Mouse (Mus musculus) heart, adult 9 months (tissue): Measurements from ENCODE around the gene Fam163b.

Experiments used
- DNase-seq, 2 experiments: peaks; one replicate each; pipeline ENCODE4 v3.0.0; 2022; ENCODE audit warnings: low spot score in 2 of 2

Gene Fam163b

DNA sequence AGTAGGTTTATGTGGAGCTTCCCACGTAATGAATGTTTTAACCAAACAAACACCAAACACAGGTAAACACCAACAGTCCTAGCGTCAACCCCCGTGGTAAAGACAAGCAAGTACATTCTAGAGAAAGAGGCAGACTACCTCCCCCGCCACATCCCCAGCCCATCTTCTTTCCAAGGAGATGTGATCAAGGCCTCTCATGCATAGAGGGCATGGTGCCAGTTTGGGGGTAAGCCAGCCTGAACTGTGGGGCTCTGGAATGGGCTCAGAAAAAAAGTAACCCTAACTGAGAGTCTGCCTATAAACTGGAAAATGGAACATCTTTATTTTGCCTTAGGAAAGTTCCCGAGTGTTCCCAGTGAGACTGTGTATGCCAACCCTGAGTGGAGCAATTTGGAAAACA is 6.4 kb downstream of the Fam163b start:
- DNase-seq = no peak

DNA sequence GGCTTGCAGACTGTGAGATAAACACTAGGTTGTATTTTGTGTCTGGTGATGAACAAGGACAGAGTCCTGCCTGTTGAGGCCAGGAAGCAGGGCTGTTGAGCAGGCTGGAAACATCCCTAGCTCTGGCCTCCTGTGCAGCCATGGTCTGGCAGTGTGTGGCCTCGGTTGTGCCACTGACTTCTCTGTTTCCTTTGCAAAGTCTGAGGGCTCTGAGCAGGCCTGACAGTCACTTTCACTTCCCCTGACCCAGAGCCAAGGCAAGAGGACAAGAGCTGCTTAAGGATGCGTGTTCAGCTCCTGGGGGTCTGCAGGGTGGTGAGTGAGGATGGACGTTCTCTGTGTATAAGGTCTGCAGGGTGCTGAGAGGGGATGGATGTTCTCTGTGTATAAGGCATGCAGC is 13.3 kb downstream of the Fam163b start:
- no peak for DNase-seq

DNA sequence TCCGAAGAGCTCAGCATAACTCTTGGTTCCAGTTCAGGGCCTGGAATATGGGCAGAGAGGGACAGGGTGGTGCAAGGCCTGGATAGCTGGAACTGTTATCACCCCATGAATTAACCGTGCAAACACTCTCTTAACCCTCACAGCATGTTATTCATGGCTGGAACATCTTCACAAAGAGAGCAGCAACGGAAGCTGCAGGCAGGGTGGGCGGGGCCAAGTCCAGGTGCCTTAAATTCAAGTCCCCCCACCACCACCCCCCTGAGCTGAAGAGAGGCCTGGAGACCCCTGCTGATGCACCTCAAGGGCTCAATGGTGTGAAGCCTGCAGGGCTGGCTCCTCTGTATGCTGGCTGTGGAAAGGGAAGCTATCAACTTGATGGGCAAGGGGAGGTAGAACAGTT is 15.8 kb downstream of the Fam163b start:
- DNase-seq = no peak

DNA sequence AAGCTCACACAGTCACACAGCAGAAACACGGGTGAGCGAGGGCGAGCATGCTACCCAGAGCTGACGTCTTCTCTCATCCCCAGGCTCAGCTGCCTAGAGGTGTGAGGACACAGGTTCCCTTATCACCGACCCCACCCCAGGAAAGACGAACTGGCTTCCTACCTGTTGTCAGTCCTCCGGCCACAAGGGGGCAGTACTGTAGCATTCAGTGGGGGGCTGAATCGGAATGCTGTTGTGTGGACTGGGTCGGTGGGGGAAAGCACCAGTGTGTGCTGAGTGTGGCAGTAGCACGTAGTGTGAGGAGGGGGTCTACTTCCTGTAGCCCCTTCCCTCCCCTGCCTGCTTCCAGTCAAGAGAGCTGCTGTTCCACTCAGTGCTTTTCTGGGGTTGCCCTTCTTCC is 16.3 kb downstream of the Fam163b start:
- DNase-seq = peak in 1 of 2 experiments; percentile 11

DNA sequence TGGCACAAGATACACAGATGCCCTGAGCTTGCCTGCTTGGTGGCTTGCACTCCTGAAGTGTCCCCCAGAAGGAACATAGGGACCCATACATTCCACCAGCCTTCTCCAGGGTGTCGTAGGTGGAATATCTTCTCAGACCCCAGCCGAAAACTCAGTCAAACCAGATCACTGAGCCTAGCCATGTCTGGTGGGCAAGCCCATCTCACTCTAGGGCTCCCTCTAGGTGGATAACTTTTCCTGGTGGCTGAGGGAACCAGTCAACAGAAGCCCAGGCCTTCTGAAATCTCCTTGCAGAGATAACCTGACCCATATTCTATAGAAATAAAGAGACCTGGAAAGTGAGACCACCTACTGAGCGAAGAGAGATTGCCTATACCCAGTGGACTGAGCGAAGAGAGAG is 19.2 kb downstream of the Fam163b start:
- no peak for DNase-seq

DNA sequence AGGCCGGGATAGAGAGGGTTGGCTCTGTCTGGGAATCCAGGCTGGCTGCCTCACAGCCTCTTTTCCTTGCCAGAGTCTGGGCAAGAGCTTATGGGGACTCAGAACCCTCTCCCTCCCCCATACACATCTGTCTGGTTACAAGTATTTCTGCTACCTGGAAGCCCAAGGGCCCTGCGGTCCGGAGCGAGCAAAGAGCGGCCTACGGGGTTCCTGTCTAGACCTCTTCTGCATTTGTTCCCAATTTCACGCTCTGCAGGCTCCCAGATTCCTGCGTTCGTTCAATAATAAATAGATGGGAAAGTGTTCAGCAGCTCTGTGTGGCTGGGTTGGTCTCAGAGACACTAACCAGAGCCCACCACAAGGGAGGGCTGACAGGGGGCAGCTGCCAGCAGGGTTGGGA is 19.7 kb downstream of the Fam163b start:
- no peak for DNase-seq

- DNase-seq = no peak
Measured at GRCm38 (mm10) chr2:27121626-27122355, 20.5 kb downstream of the Fam163b start.

- DNase-seq = peak; percentile 80 to 81
Measured at GRCm38 (mm10) chr2:27120241-27120641, 22.1 kb downstream of the Fam163b start.

DNA sequence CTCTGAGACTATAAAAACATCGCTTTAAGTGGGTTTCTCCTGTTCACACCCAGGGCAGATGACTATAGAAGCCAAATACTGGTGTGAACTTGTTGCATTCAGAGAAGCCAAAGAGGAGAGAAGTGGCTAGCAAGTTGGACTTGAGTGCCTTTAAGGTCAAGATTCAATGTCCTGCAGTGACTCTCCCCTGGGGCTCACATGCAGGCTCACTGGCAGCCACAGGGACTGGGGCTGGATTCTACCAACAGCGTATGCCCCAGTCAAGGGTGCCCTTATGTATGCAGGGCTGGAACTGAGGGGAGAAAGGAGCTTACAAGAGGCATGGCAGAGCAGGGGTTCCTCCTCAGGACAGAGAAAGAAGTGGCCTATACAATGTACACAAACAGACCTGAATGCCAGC is 22.5 kb downstream of the Fam163b start:
- no peak for DNase-seq

DNA sequence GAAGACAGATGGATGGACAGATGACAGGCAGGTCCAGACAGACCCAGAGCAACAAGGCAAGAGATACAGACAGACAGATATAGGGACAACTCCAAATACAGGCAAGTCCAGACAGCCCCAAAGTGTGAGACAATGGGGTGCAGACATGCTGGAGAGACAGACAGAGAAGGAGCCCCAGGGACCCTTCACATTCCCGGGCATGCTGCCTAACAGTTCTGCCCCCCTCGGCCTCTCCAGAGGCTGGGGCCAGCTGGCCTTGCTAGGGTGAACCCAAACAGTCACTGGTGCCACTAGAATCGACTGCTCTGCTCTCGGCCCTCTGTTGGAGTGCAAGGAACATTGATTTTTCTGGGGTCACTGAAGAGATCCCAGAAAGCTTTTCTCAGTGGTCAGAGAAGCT is 23.8 kb downstream of the Fam163b start:
- no peak for DNase-seq

DNA sequence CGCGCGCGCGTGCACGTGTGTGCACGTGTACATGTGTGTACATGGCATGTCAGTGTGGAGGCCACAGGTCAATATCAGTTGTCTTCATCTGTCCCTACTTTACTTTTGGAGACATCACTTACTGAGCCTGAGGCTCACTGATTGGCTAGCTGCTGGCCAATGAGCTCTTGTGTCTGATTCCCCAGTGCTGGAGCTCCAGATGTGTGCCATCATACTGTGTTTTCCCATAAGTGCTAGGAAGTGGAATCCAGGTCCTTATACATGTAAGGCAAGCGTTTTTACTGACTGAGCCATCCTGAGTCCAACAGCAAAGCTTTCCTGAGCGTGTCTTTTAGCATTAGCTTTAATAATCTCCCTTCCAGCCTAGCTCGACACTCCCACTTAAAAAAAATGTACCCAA is 28.1 kb downstream of the Fam163b start:
- no peak for DNase-seq

DNA sequence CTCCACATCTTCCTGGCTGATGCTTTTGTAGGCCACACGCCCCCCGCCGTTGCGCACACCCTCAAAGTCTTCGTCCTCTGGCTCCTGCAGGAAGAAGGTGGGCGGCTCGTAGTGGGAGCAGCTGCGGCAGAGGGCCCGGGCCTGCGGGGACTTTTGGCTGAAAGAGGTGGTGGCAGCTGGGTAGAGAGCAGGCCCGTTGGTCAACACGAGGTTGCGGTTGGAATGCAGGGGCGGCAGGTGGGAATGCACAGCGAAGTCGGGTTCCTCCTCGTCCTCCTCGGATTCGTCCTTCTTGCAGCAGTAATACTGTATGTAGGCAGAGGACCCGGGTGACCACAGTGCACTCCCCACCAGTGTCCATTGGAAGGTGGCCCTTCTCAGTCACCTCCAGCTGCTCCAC is 29.7 kb downstream of the Fam163b start:
- no peak for DNase-seq

- DNase-seq = no peak
Measured at GRCm38 (mm10) chr2:27109052-27109451, 33.2 kb downstream of the Fam163b start.

DNA sequence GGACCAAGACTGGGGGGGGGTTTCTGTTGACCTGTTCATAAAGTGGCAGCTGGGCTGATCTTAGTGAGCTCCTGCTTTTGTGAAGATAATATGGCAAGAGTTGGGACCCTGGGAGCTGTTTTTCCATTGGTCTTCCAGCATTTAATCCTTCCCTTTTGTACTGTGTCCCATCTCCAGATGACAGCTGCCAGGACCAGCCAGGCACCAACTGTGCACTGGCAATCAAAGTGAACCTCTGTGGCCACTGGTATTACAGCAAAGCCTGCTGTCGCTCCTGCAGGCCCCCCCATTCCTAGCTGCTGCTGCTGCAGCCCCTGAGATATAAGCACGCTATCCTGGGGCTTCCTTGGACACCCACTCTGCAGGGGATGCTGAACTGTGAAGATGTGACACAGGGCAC is 34.1 kb downstream of the Fam163b start:
- no peak for DNase-seq

- DNase-seq = no peak
Measured at GRCm38 (mm10) chr2:27106816-27107215, 35.5 kb downstream of the Fam163b start.

DNA sequence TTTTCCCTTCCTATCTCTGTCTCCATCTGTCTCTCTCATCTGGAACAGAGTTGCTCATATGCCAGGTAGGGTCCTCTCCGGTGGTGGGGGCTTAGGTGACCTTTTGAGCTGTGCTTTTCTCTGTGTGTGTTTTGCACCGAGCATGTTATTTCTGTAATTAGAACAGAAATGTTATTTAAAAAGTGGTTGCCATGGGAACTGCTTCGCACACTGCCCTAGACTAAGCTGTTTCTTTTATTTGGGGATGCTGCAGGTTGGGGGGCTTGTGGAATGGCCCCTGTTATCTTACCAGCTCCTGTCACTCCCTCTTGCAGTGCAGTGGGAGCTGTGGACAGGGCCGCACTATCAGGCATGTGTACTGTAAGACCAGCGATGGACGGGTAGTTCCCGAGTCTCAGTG is 38.7 kb downstream of the Fam163b start:
- no peak for DNase-seq

DNA sequence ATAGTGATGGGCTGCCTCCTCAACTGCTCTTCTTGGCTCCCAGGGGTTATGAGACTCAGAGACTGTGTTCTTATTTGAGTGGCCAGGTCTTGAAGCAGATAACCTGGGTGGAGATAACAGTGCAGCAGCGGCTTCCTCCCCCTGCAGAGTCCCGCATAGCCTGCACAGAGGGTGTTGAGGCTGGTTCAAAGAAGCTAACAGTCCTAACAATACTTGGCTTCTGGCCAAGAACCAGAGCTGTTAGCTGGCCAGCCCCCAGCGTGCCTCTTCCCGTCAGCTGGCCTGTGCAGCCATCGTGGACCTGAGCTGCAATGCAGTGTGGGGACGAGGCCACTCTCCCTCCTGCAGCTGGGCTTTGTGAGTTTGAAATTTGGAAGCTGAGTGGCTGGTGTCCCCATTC is 44.5 kb downstream of the Fam163b start:
- DNase-seq = peak; percentile 59 to 66

GRCm38 (mm10) chr2:27097241-27097656 is 45.0 kb downstream of the Fam163b start:
- peak in 1 of 2 experiments; percentile 40 for DNase-seq

- DNase-seq = no peak
Measured at GRCm38 (mm10) chr2:27096341-27096981, 45.8 kb downstream of the Fam163b start.

DNA sequence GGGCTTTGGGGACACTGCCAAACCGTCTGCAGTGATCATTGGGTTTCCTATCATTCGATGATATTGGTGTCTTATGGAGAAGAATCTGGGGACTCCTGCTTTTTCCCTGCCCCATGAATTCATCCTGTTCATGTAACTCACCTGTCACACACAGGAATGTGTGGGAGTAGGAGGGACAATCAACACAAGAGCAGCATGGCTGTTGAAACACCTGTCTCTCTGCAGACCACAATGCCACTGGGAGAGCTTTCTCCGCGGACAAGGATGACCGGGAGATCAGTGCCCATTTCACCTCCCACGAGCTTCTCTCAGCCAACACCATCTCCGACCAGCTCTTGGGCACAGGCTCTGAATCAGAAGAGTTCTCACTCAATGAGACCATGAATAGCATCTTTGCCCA is 47.1 kb downstream of the Fam163b start:
- no peak for DNase-seq

- DNase-seq = no peak
Measured at GRCm38 (mm10) chr2:27089238-27089637, 53.1 kb downstream of the Fam163b start.

DNA sequence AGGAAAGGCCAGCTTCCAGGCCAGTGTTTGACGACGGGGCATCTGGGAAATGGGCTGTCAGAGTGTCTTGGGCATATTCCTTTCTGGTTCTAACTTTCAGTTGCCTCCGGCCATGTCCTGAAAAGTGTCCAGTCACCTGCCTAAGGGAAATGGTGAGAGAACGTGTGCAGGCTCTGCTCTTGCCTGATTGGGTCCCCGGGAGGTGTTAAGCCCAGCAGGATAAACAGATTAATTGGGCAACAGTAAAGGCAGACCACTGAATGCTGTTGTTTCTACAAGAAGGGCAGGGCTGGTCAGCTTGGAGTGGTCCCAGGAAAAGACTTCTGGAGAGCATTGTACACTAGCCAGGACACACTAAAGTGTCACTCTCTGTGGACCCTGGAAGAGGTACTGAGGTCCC is 53.6 kb downstream of the Fam163b start:
- DNase-seq = peak in 1 of 2 experiments; percentile 21

- peak; percentile 85 to 87 for DNase-seq
Measured at GRCm38 (mm10) chr2:27088071-27088644, 54.1 kb downstream of the Fam163b start.
